Mouse (Mus musculus) layer of hippocampus, postnatal 36 days (tissue): ENCODE measurements at regions not wholly inside any gene's neighbourhood (a gene's known extent, or its start where the extent isn't known, plus 50 kb on each side); places are given as distances from the start of the nearest gene placed in this dataset.

Experiments used
- DNase-seq, 2 experiments: peaks; one replicate each; pipeline ENCODE4 v3.0.0; 2022

- DNase-seq, result no peak
Measured at GRCm38 (mm10) chr13:80418480-80419183, 464.6 kb upstream of the Arrdc3 start.

GRCm38 (mm10) chr13:80420341-80420740 is 462.8 kb upstream of the Arrdc3 start:
- no peak for DNase-seq
